Mouse (Mus musculus) WW6 (cell line): Measurements from ENCODE around the gene Tmem145.
"Not testable (repeated sequence)": the region's sequence is repeated elsewhere in the genome, so short reads cannot be mapped to it uniquely, and the experiment has no call there.

Experiments used
- DNase-seq: peaks from one replicate; pipeline ENCODE4 v3.0.0-alpha.2; 2013; ENCODE audit warnings: low read depth, low spot score

Tmem145 gene

GRCm38 (mm10) chr7:25322058-25322484 is 16.2 kb downstream of the Tmem145 start:
- DNase-seq: no peak

- DNase-seq: no peak
Measured at GRCm38 (mm10) chr7:25323219-25323618, 17.3 kb downstream of the Tmem145 start.

GRCm38 (mm10) chr7:25325431-25325830 is 19.5 kb downstream of the Tmem145 start:
- DNase-seq: not testable (repeated sequence)

GRCm38 (mm10) chr7:25326233-25326632 is 20.3 kb downstream of the Tmem145 start:
- no peak for DNase-seq

- peak; percentile 54 for DNase-seq
Measured at GRCm38 (mm10) chr7:25333596-25334307, 27.8 kb downstream of the Tmem145 start.

- DNase-seq: no peak
Measured at GRCm38 (mm10) chr7:25334472-25334871, 28.6 kb downstream of the Tmem145 start.

- DNase-seq: no peak
Measured at GRCm38 (mm10) chr7:25339329-25339728, 33.4 kb downstream of the Tmem145 start.

- no peak for DNase-seq
Measured at GRCm38 (mm10) chr7:25341000-25341784, 35.3 kb downstream of the Tmem145 start.

- DNase-seq: no peak
Measured at GRCm38 (mm10) chr7:25348861-25349260, 43.0 kb downstream of the Tmem145 start.

- DNase-seq: no peak
Measured at GRCm38 (mm10) chr7:25358721-25359206, 52.9 kb downstream of the Tmem145 start.

- DNase-seq: no peak
Measured at GRCm38 (mm10) chr7:25363151-25363550, 57.2 kb downstream of the Tmem145 start.

GRCm38 (mm10) chr7:25363632-25364031 is 57.7 kb downstream of the Tmem145 start:
- DNase-seq: no peak
